ENCODE assay signal across 7 mouse cellular contexts in the genomic region with DNA sequence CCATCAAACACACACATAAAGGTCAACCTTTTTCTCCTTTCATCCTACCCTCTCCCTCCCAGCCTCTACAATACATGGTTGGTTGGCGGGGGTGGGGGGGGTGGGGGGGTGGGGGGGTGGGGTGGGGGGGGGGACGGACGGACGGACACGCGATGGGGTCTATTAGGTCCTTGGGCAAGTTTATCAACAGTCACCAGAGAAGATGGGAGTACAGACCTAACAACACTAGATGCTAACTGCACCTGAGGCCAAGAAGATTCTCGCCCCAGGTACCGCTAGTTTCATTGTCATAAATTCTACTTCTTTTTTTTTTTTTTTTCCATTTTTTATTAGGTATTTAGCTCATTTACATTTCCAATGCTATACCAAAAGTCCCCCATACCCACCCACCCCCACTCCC. TPM values are rescaled to one million over a fixed set of nuclear protein-coding genes. Genes with fewer than 3 reads are reported as not detected.
DNase-seq lines count a peak whose midpoint lies in the region; ATAC-seq lines count a peak whose summit lies in the region.

No protein-coding gene starts in this region.

- H3K27ac ChIP-seq in lung, embryonic 16.5 days (ENCODE audit: low read length): no peak overlapping the region
- H3K27ac ChIP-seq in forebrain, embryonic 13.5 days: no peak overlapping the region
- no peak overlapping the region for H3K27ac ChIP-seq in limb, embryonic 12.5 days
- H3K27ac ChIP-seq in stomach, embryonic 14.5 days (ENCODE audit: low read length): no peak overlapping the region

- peak overlapping the region; percentile 77 for H3K4me3 ChIP-seq in lung, embryonic 16.5 days (ENCODE audit: low read length)
- peak overlapping the region; percentile 67 for H3K4me3 ChIP-seq in forebrain, embryonic 13.5 days
- H3K4me3 ChIP-seq in limb, embryonic 12.5 days (replicated peaks): peak overlapping the region; percentile 65
- H3K4me3 ChIP-seq in stomach, embryonic 14.5 days (ENCODE audit: low read depth, low read length): peak overlapping the region; percentile 54

- H3K9me3 ChIP-seq in lung, embryonic 16.5 days (ENCODE audit: control insufficient read depth, low read length): no peaks in the 10 kb centered on the region
- H3K9me3 ChIP-seq in forebrain, embryonic 13.5 days (replicated peaks): no peaks in the 10 kb centered on the region
- H3K9me3 ChIP-seq in limb, embryonic 12.5 days: no peaks in the 10 kb centered on the region
- no peaks in the 10 kb centered on the region for H3K9me3 ChIP-seq in stomach, embryonic 14.5 days (ENCODE audit: control insufficient read depth, low read depth, low read length)

- no peak for ATAC-seq in lung, embryonic 16.5 days (ENCODE audit: low read depth)
- peak; percentile 69 for ATAC-seq in forebrain, embryonic 13.5 days
- ATAC-seq in limb, embryonic 12.5 days (ENCODE audit: insufficient number of reproducible peaks, insufficient read depth, low FRiP score, low TSS enrichment, low read depth): no peak; the same call in 1 of the 2 replicates
- no peak for ATAC-seq in stomach, embryonic 14.5 days (ENCODE audit: insufficient number of reproducible peaks, insufficient read depth, low FRiP score, low read depth)

- H3K4me2 ChIP-seq in lung, embryonic 16.5 days (ENCODE audit: low read depth, low read length): peak overlapping the region; percentile 98
- peak overlapping the region; percentile 90 for H3K4me2 ChIP-seq in forebrain, embryonic 13.5 days
- H3K4me2 ChIP-seq in limb, embryonic 12.5 days: peak overlapping the region; percentile 95
- H3K4me2 ChIP-seq in stomach, embryonic 14.5 days (replicated peaks; ENCODE audit: low read depth, low read length): peak overlapping the region; percentile 94

- no peak for DNase-seq in lung, postnatal 25 days (ENCODE audit: low spot score)
- DNase-seq in spleen, postnatal 10 days (ENCODE audit: low spot score in 2 of 2): no peak
- no peak for DNase-seq in layer of hippocampus, adult 9-10 months (ENCODE audit: low spot score)

- H3K36me3 ChIP-seq in lung, embryonic 16.5 days (ENCODE audit: control insufficient read depth, insufficient read depth, low read length): no peaks in the 10 kb centered on the region
- no peaks in the 10 kb centered on the region for H3K36me3 ChIP-seq in forebrain, embryonic 13.5 days (ENCODE audit: poor library complexity, severe bottlenecking)
- no peaks in the 10 kb centered on the region for H3K36me3 ChIP-seq in limb, embryonic 12.5 days
- H3K36me3 ChIP-seq in stomach, embryonic 14.5 days (ENCODE audit: control insufficient read depth, insufficient read depth, low read length): no peaks in the 10 kb centered on the region

- H3K4me1 ChIP-seq in lung, embryonic 16.5 days (replicated peaks; ENCODE audit: control insufficient read depth, insufficient read depth, low read length): no peaks in the 10 kb centered on the region
- H3K4me1 ChIP-seq in forebrain, embryonic 13.5 days: peaks cover 11% of the 10 kb centered on the region; the same call in 1 of the 2 replicates
- H3K4me1 ChIP-seq in limb, embryonic 12.5 days (replicated peaks): peaks cover 5% of the 10 kb centered on the region; the same call in 1 of the 2 replicates
- H3K4me1 ChIP-seq in stomach, embryonic 14.5 days (ENCODE audit: control insufficient read depth, insufficient read depth, low read length): no peaks in the 10 kb centered on the region; the same call in 1 of the 2 replicates

- H3K9ac ChIP-seq in lung, embryonic 16.5 days (ENCODE audit: low read length): no peak overlapping the region
- no peak overlapping the region for H3K9ac ChIP-seq in forebrain, embryonic 13.5 days
- H3K9ac ChIP-seq in limb, embryonic 12.5 days (replicated peaks): no peak overlapping the region
- no peak overlapping the region for H3K9ac ChIP-seq in stomach, embryonic 14.5 days (replicated peaks; ENCODE audit: low read depth, low read length)

- no peaks in the 10 kb centered on the region for H3K27me3 ChIP-seq in lung, embryonic 16.5 days (ENCODE audit: control insufficient read depth, insufficient read depth, low read depth, low read length)
- no peaks in the 10 kb centered on the region for H3K27me3 ChIP-seq in forebrain, embryonic 13.5 days
- H3K27me3 ChIP-seq in limb, embryonic 12.5 days: peaks cover 8% of the 10 kb centered on the region; the same call in 1 of the 2 replicates
- H3K27me3 ChIP-seq in stomach, embryonic 14.5 days (ENCODE audit: control insufficient read depth, insufficient read depth, low read length): no peaks in the 10 kb centered on the region

- WGBS in lung, embryonic 16.5 days: 52% methylated on average over 8 of the region's 8 CpGs
- WGBS in forebrain, embryonic 13.5 days: 76% methylated on average over 8 of the region's 8 CpGs
- 77% methylated on average over 8 of the region's 8 CpGs for WGBS in limb, embryonic 12.5 days
- WGBS in stomach, embryonic 14.5 days: 66% methylated on average over 8 of the region's 8 CpGs

RNA-seq across cellular contexts. Expression of gene Pla2g10, which starts 23.2 kb away (rescaled TPM):
- 4.0 TPM in 2 replicates for polyA plus RNA-seq in lung, embryonic 16.5 days (2015; fragmentation: Nextera tagmentation; extraction: Ambion mirVana)
- 0.20 and 0.53 TPM in 2 replicates for polyA plus RNA-seq in forebrain, embryonic 13.5 days (2015; fragmentation: Nextera tagmentation; extraction: Ambion mirVana)
- polyA plus RNA-seq in limb, embryonic 12.5 days (2016; fragmentation: Nextera tagmentation; extraction: Ambion mirVana): not detected in 2 replicates
- polyA plus RNA-seq in stomach, embryonic 14.5 days (2014; fragmentation: Nextera tagmentation; extraction: Ambion mirVana): 20.7 and 27.3 TPM in 2 replicates

RNA-seq across cellular contexts. Expression of gene Rrn3, which starts 26.5 kb away (rescaled TPM):
- 52.5 and 56.0 TPM in 2 replicates for polyA plus RNA-seq in lung, embryonic 16.5 days (2015; fragmentation: Nextera tagmentation; extraction: Ambion mirVana)
- polyA plus RNA-seq in forebrain, embryonic 13.5 days (2015; fragmentation: Nextera tagmentation; extraction: Ambion mirVana): 109 and 116 TPM in 2 replicates
- polyA plus RNA-seq in limb, embryonic 12.5 days (2016; fragmentation: Nextera tagmentation; extraction: Ambion mirVana): 75.8 and 82.8 TPM in 2 replicates
- polyA plus RNA-seq in stomach, embryonic 14.5 days (2014; fragmentation: Nextera tagmentation; extraction: Ambion mirVana): 57.1 and 57.7 TPM in 2 replicates
